Mouse (Mus musculus): ENCODE data around the gene Isoc2a. TPM values are rescaled to one million over a fixed set of nuclear protein-coding genes. Genes with fewer than 3 reads are reported as not detected.

Gene Isoc2a
- polyA plus RNA-seq, 1 experiment from 2014 or later: 0.88 TPM

GRCm38 (mm10) chr7:4922931-4923565, 46.1 kb downstream of the Isoc2a start:
- Histone ChIP-seq H3K36me3 (ENCODE audit: insufficient read depth) (peaks cover 31% of the 10 kb centered on the region), H3K27ac (ENCODE audit: low read depth) (peak overlapping the region; percentile 95), H3K4me1 (ENCODE audit: insufficient read depth) (peaks cover 32% of the 10 kb centered on the region), H3K4me2 (peak overlapping the region; percentile 53), H3K9ac (peak overlapping the region; percentile 41), H3K4me3 (ENCODE audit: low read depth, low read length) (peak overlapping the region; percentile 18), H3K27me3 (ENCODE audit: insufficient read depth, low read length) (no peaks in the 10 kb centered on the region), H3K9me3 (ENCODE audit: low read depth, low read length) (no peaks in the 10 kb centered on the region)
- WGBS: 2% methylated on average over 14 of the region's 14 CpGs
- peak; percentile 67 for DNase-seq
- peak; percentile 51 for TF ChIP-seq CTCF (IDR thresholded peaks at IDR 0.05; ENCODE audit: low read depth)
- no peak for ATAC-seq (ENCODE audit: insufficient read depth)

DNA sequence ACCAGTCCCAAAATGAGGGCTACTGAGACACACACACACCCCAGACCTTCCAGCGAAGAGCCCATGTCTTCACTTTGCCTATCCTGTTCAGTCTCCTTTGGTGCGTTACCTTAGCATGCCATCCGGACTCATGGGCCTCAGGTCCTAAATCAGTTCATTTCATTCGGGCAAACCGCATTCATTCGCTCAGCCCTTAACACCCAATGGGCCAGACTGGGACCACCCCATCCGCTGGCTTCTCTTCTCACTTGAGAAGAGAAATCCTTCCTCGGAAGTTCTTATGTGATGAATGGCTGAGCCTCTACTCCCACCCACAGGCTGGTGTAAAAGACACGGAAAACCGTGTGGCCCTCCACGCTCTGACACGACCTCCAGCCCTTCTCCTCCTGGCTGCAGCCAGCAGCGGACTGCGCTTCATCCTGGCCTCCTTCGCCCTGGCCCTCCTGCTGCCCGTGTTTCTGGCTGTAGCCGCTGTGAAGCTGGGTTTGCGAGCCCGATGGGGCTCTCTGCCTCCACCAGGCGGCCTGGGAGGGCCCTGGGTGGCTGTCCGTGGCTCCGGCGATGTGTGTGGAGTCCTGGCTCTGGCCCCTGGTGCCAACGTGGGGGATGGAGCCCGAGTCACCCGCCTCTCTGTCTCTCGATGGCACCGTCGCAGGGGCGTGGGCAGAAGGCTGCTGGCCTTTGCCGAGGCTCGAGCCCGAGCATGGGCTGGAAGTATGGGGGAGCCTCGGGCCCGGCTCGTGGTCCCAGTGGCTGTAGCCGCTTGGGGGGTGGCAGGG, 46.8 kb downstream of the Isoc2a start:
- 6% methylated on average over 37 of the region's 37 CpGs for WGBS
- no peaks in the 10 kb centered on the region for H3K9me3 ChIP-seq (ENCODE audit: low read depth, low read length)
- peak overlapping the region; percentile 95 for H3K27ac ChIP-seq (ENCODE audit: low read depth)
- TF ChIP-seq CTCF (IDR thresholded peaks at IDR 0.05; ENCODE audit: low read depth): peak; percentile 66
- peaks cover 27% of the 10 kb centered on the region for H3K36me3 ChIP-seq (ENCODE audit: insufficient read depth)
- H3K4me1 ChIP-seq (ENCODE audit: insufficient read depth): peaks cover 32% of the 10 kb centered on the region
- H3K4me2 ChIP-seq: peak overlapping the region; percentile 53
- ATAC-seq (ENCODE audit: insufficient read depth) (no peak), DNase-seq (peak; percentile 73)
- peak overlapping the region; percentile 8 for H3K4me3 ChIP-seq (ENCODE audit: low read depth, low read length)
- peak overlapping the region; percentile 41 for H3K9ac ChIP-seq
- H3K27me3 ChIP-seq (ENCODE audit: insufficient read depth, low read length): no peaks in the 10 kb centered on the region

DNA sequence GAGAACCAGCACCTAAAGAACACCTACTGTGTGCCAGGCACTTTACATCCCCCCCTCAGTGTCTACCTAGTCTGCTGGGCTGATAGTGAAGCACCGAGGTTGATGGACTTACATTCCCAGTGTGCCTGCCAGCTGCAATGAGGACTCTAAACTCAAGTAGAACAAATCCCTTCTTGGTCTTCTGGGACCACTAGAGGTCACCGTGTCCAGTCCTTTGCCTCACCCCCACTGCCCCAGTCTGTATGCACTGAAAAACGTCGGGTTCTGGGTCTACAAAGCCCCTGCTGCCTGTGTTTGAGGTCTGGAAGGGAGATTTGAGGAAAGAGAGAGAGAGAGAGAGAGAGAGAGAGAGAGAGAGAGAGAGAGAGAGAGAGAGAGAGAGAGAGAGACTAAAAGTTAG, 47.5 kb downstream of the Isoc2a start:
- peak overlapping the region; percentile 53 for H3K4me2 ChIP-seq
- WGBS: 1% methylated on average over 4 of the region's 4 CpGs
- H3K4me3 ChIP-seq (ENCODE audit: low read depth, low read length): peak overlapping the region; percentile 8; the same call in 1 of the 2 replicates
- peaks cover 32% of the 10 kb centered on the region for H3K4me1 ChIP-seq (ENCODE audit: insufficient read depth)
- peaks cover 20% of the 10 kb centered on the region for H3K36me3 ChIP-seq (ENCODE audit: insufficient read depth)
- ATAC-seq (ENCODE audit: insufficient read depth) (peak; percentile 3), DNase-seq (no peak)
- no peaks in the 10 kb centered on the region for H3K27me3 ChIP-seq (ENCODE audit: insufficient read depth, low read length)
- H3K27ac ChIP-seq (ENCODE audit: low read depth): peak overlapping the region; percentile 95
- no peak for TF ChIP-seq CTCF (IDR thresholded peaks at IDR 0.05; ENCODE audit: low read depth)
- peak overlapping the region; percentile 41; the same call in 1 of the 2 replicates for H3K9ac ChIP-seq
- H3K9me3 ChIP-seq (ENCODE audit: low read depth, low read length): no peaks in the 10 kb centered on the region

- no peak overlapping the region for H3K4me3 ChIP-seq (ENCODE audit: low read depth, low read length)
- H3K27ac ChIP-seq (ENCODE audit: low read depth): peak overlapping the region; percentile 95
- no peaks in the 10 kb centered on the region for H3K27me3 ChIP-seq (ENCODE audit: insufficient read depth, low read length)
- H3K9ac ChIP-seq: no peak overlapping the region
- H3K9me3 ChIP-seq (ENCODE audit: low read depth, low read length): no peaks in the 10 kb centered on the region
- peaks cover 15% of the 10 kb centered on the region for H3K36me3 ChIP-seq (ENCODE audit: insufficient read depth)
- WGBS: 8% methylated on average over 3 of the region's 4 CpGs
- H3K4me2 ChIP-seq: peak overlapping the region; percentile 53
- H3K4me1 ChIP-seq (ENCODE audit: insufficient read depth): peaks cover 32% of the 10 kb centered on the region
- DNase-seq (peak; percentile 86), ATAC-seq (ENCODE audit: insufficient read depth) (peak; percentile 63)
- TF ChIP-seq CTCF (IDR thresholded peaks at IDR 0.05; ENCODE audit: low read depth): no peak
Observed at GRCm38 (mm10) chr7:4924891-4925301, 47.9 kb downstream of the Isoc2a start.

DNA sequence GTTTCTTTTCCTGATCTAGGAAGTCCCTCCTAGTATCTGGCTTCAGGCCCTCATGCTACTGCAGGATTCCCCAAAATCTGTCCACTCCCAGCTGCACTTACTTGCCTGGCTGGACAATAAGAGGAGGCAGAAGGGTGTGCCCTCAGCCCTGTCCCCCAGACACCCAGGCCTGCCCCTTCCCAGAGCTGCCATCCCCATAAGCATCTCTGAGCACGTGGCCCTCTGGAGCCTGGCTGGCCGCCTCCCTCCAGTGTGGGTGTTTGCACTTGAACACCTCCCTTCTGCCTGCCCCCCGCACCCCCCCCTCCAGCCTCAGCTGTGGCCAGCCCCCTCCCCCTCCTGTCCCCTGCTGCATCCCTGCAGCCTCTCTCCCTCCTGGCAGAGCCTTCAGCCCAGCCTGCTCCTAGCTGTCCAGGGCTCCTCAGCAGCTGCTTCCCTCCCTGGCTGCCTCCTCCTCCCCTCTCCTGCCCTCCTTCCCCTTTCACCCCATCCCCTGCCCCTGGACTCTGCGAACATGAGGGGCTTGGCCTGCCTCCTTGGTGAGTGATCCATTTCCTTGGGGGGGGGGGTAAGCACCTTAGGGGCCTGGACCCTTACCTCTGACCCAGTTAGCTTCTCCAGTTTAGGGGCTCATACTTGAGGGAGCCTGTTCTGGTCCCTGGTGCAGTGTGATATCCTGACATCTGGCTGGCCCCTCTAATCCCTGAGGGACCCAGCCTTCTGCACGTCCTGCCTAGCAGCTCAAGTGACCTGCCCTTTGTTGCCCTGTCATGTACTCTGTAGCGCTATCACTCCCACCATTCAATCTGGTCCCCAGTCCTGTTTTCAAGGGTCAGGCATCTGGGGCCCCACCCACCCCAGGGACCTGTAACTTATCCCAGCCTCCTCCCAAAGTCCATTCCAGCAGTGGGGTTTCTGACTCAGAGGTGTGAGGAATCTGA, 48.8 kb downstream of the Isoc2a start, which contains the start of gene Ssc5d:
Gene Ssc5d (plus strand): TSS at position 345 of the 941 bp plus-strand sequence.
- Histone ChIP-seq H3K4me1 (ENCODE audit: insufficient read depth) (peaks cover 32% of the 10 kb centered on the region), H3K4me2 (peak within 1 kb of the TSS; percentile 53), H3K9me3 (ENCODE audit: low read depth, low read length) (no peaks in the 10 kb centered on the region), H3K27me3 (ENCODE audit: insufficient read depth, low read length) (no peaks in the 10 kb centered on the region), H3K9ac (peak within 1 kb of the TSS; percentile 38; the same call in 1 of the 2 replicates), H3K36me3 (ENCODE audit: insufficient read depth) (peaks cover 7% of the 10 kb centered on the region), H3K27ac (ENCODE audit: low read depth) (peak within 1 kb of the TSS; percentile 95), H3K4me3 (ENCODE audit: low read depth, low read length) (no peak within 1 kb of the TSS)
- DNase-seq (peak; percentile 75), ATAC-seq (ENCODE audit: insufficient read depth) (peak; percentile 71)
- TF ChIP-seq CTCF (IDR thresholded peaks at IDR 0.05; ENCODE audit: low read depth): no peak
- WGBS: 9% methylated on average over 6 of the region's 6 CpGs

- no peak for ATAC-seq (ENCODE audit: insufficient read depth)
- H3K4me3 ChIP-seq (ENCODE audit: low read depth, low read length): no peak overlapping the region
- WGBS: 58% methylated on average over 16 of the region's 16 CpGs
Observed at GRCm38 (mm10) chr7:4926849-4927248, 49.9 kb downstream of the Isoc2a start.

More at GRCm38 (mm10) chr7:4926849-4927248, 49.9 kb downstream of the Isoc2a start:
- Histone ChIP-seq H3K4me2 (no peak overlapping the region), H3K36me3 (ENCODE audit: insufficient read depth) (no peaks in the 10 kb centered on the region), H3K4me1 (ENCODE audit: insufficient read depth) (peaks cover 32% of the 10 kb centered on the region), H3K9ac (no peak overlapping the region), H3K27me3 (ENCODE audit: insufficient read depth, low read length) (no peaks in the 10 kb centered on the region), H3K9me3 (ENCODE audit: low read depth, low read length) (no peaks in the 10 kb centered on the region), H3K27ac (ENCODE audit: low read depth) (no peak overlapping the region)
- no peak for DNase-seq
- TF ChIP-seq CTCF (IDR thresholded peaks at IDR 0.05; ENCODE audit: low read depth): no peak

All from lung, embryonic 14.5 days (tissue).